Mouse (Mus musculus): ENCODE results near the gene Ldb1. TPM values are rescaled to one million over a fixed set of nuclear protein-coding genes. Genes with fewer than 3 reads are reported as not detected.

Ldb1 gene
- total and polyA plus RNA-seq, 3 experiments = 56.9 to 120 (median 67.6) TPM

DNA sequence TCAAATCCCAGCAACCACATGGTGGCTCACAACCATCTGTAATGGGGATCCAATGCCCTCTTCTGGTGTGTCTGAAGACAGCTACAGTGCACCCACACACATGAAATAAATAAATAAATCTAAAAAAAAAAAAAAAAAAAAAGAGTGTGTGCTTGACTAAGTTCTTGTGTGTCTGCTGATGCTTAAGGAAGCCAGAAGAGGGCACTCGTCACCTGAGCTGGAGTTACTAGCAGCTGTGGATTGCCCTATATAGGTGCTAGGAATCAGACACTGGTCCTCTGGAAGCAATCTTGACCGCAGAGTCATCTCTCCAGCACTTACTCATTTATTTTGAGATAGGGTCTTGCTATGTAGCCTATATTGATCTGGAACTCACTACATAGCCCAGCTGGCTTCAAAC is 49.1 kb upstream of the Ldb1 start:
- Histone ChIP-seq H3K4me2 (ENCODE audit: insufficient read depth, low read depth, poor library complexity, severe bottlenecking) (no peak overlapping the region), H3K27ac (ENCODE audit: insufficient read depth, low read depth) (no peak overlapping the region), H3K9ac (ENCODE audit: insufficient read depth, low read depth) (no peak overlapping the region), H3K36me3 (replicated peaks in 1 of 2; ENCODE audit: control insufficient read depth in 1 of 2, insufficient read depth in 1 of 2, low read length in 1 of 2) (no peaks in the 10 kb centered on the region), H3K79me2 (replicated peaks; ENCODE audit: control insufficient read depth, extremely low read depth, insufficient read depth, poor library complexity, severe bottlenecking) (no peaks in the 10 kb centered on the region), H3K4me1 (ENCODE audit: control insufficient read depth in 1 of 2, insufficient read depth in 2 of 2) (no peaks in the 10 kb centered on the region), H3K27me3 (replicated peaks) (peaks cover 2% of the 10 kb centered on the region), H3K9me3 (replicated peaks; ENCODE audit: low read length) (peaks cover 5% of the 10 kb centered on the region), H3K4me3 (replicated peaks in 1 of 3; ENCODE audit: low read depth in 2 of 3, low read length in 2 of 3, poor library complexity in 1 of 3) (no peak overlapping the region)
- TF ChIP-seq MAX (IDR thresholded peaks at IDR 0.05; ENCODE audit: low read length) (no peak), MEF2A (IDR thresholded peaks at IDR 0.05; ENCODE audit: borderline replicate concordance, low read depth, low read length) (no peak), MAFK (IDR thresholded peaks at IDR 0.05; ENCODE audit: insufficient replicate concordance, low read length) (no peak), TBP (conservative IDR thresholded peaks at IDR 0.05; ENCODE audit: low read depth, low read length) (no peak), GABPA (IDR thresholded peaks at IDR 0.05; ENCODE audit: insufficient replicate concordance, low read depth, low read length) (no peak), ZC3H11A (IDR thresholded peaks at IDR 0.05; ENCODE audit: low read depth, low read length) (no peak), ELF1 (IDR thresholded peaks at IDR 0.05; ENCODE audit: low read depth, low read length) (no peak), ETS1 (conservative IDR thresholded peaks at IDR 0.05; ENCODE audit: low read depth, low read length) (no peak), UBTF (IDR thresholded peaks at IDR 0.05; ENCODE audit: low read depth, low read length) (no peak), SIN3A (IDR thresholded peaks at IDR 0.05; ENCODE audit: low read length) (no peak), SMC3 (IDR thresholded peaks at IDR 0.05; ENCODE audit: low read depth, low read length) (no peak), EP300 (IDR thresholded peaks at IDR 0.05; ENCODE audit: low read length) (no peak), NELFE (IDR thresholded peaks at IDR 0.05; ENCODE audit: low read depth, low read length) (no peak), CHD1 (IDR thresholded peaks at IDR 0.05; ENCODE audit: low read depth, low read length) (no peak)
- no peak for DNase-seq (ENCODE audit: extremely low read depth)
- dilution Hi-C loops (cut with MboI; ENCODE audit: extremely low pct_ligation_motif_present, extremely low pct_unique_long_range_greater_than_20kb, low sequenced_read_pairs) (no loop called here), in situ Hi-C loops (cut with MboI; ENCODE audit: low pct_ligation_motif_present, low pct_unique_long_range_greater_than_20kb, low sequenced_read_pairs) (no loop called here)

DNA sequence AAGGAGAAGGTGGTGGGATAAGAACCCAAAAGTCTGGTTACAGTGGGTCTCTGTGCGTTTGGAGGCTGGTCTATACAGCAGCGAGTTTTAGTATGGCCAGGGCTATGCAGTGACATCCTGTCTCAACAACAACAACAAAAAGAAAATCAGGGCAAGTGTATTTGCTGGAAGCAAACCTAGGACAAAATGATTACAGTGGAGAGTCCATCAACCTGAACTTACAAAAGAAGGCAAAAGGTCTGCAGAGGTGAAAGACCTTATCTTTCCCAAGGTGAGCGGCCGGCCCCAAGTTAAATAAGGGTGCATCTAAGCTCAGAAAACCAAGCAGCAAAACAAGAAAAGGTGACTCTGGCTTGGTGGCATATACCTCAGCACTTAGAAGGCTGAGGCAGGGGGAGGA is 46.6 kb upstream of the Ldb1 start:
- H3K79me2 ChIP-seq (replicated peaks; ENCODE audit: control insufficient read depth, extremely low read depth, insufficient read depth, poor library complexity, severe bottlenecking) = no peaks in the 10 kb centered on the region
- no peaks in the 10 kb centered on the region for H3K4me1 ChIP-seq (ENCODE audit: control insufficient read depth in 1 of 2, insufficient read depth in 2 of 2)
- H3K27me3 ChIP-seq (replicated peaks) = no peaks in the 10 kb centered on the region
- no peak overlapping the region for H3K4me3 ChIP-seq (replicated peaks in 1 of 3; ENCODE audit: low read depth in 2 of 3, low read length in 2 of 3, poor library complexity in 1 of 3)
- H3K9me3 ChIP-seq (replicated peaks; ENCODE audit: low read length) = peaks cover 5% of the 10 kb centered on the region
- in situ Hi-C loops (cut with MboI; ENCODE audit: low pct_ligation_motif_present, low pct_unique_long_range_greater_than_20kb, low sequenced_read_pairs) (no loop called here), dilution Hi-C loops (cut with MboI; ENCODE audit: extremely low pct_ligation_motif_present, extremely low pct_unique_long_range_greater_than_20kb, low sequenced_read_pairs) (no loop called here)
- no peak for TF ChIP-seq GABPA (IDR thresholded peaks at IDR 0.05; ENCODE audit: insufficient replicate concordance, low read depth, low read length)
- TF ChIP-seq POLR2A (IDR thresholded peaks at IDR 0.05; ENCODE audit: low read depth, low read length) = no peak
- no peak for TF ChIP-seq ZKSCAN1 (IDR thresholded peaks at IDR 0.05; ENCODE audit: borderline replicate concordance, low read depth, low read length)
- TF ChIP-seq KAT2A (IDR thresholded peaks at IDR 0.05; ENCODE audit: insufficient replicate concordance, low read length) = no peak
- TF ChIP-seq PAX5 (IDR thresholded peaks at IDR 0.05; ENCODE audit: low read length) = no peak
- TF ChIP-seq RAD21 (IDR thresholded peaks at IDR 0.05; ENCODE audit: low read depth, low read length) = no peak
- no peak for TF ChIP-seq HCFC1 (IDR thresholded peaks at IDR 0.05; ENCODE audit: low read depth, low read length)
- TF ChIP-seq IRF4 (IDR thresholded peaks at IDR 0.05; ENCODE audit: low read depth, low read length) = no peak
- TF ChIP-seq CHD1 (IDR thresholded peaks at IDR 0.05; ENCODE audit: low read depth, low read length) = no peak
- TF ChIP-seq USF1 (IDR thresholded peaks at IDR 0.05; ENCODE audit: low read depth, low read length) = no peak
- TF ChIP-seq SIN3A (IDR thresholded peaks at IDR 0.05; ENCODE audit: low read length) = no peak
- no peak for TF ChIP-seq MXI1 (IDR thresholded peaks at IDR 0.05; ENCODE audit: low read depth, low read length)
- no peak for TF ChIP-seq CHD2 (IDR thresholded peaks at IDR 0.05; ENCODE audit: low read length)
- no peak for TF ChIP-seq NRF1 (IDR thresholded peaks at IDR 0.05; ENCODE audit: low read depth, low read length)
- no peak for TF ChIP-seq MEF2A (IDR thresholded peaks at IDR 0.05; ENCODE audit: borderline replicate concordance, low read depth, low read length)
- TF ChIP-seq SMC3 (IDR thresholded peaks at IDR 0.05; ENCODE audit: low read depth, low read length) = no peak
- no peak for TF ChIP-seq E2F4 (IDR thresholded peaks at IDR 0.05; ENCODE audit: insufficient replicate concordance, low read depth, low read length)
- no peak for TF ChIP-seq ZC3H11A (IDR thresholded peaks at IDR 0.05; ENCODE audit: low read depth, low read length)
- TF ChIP-seq TCF12 (IDR thresholded peaks at IDR 0.05; ENCODE audit: low read depth, low read length) = no peak
- TF ChIP-seq UBTF (IDR thresholded peaks at IDR 0.05; ENCODE audit: low read depth, low read length) = no peak
- no peak for DNase-seq (ENCODE audit: extremely low read depth)
- no peak overlapping the region for H3K4me2 ChIP-seq (ENCODE audit: insufficient read depth, low read depth, poor library complexity, severe bottlenecking)
- H3K9ac ChIP-seq (ENCODE audit: insufficient read depth, low read depth) = no peak overlapping the region
- H3K27ac ChIP-seq (ENCODE audit: insufficient read depth, low read depth) = no peak overlapping the region
- peaks cover 0 to 2% of the 10 kb centered on the region in 2 experiments for H3K36me3 ChIP-seq (replicated peaks in 1 of 2; ENCODE audit: control insufficient read depth in 1 of 2, insufficient read depth in 1 of 2, low read length in 1 of 2)
